Mouse (Mus musculus): Measurements from ENCODE around the gene Eml4.

Eml4 gene

DNA sequence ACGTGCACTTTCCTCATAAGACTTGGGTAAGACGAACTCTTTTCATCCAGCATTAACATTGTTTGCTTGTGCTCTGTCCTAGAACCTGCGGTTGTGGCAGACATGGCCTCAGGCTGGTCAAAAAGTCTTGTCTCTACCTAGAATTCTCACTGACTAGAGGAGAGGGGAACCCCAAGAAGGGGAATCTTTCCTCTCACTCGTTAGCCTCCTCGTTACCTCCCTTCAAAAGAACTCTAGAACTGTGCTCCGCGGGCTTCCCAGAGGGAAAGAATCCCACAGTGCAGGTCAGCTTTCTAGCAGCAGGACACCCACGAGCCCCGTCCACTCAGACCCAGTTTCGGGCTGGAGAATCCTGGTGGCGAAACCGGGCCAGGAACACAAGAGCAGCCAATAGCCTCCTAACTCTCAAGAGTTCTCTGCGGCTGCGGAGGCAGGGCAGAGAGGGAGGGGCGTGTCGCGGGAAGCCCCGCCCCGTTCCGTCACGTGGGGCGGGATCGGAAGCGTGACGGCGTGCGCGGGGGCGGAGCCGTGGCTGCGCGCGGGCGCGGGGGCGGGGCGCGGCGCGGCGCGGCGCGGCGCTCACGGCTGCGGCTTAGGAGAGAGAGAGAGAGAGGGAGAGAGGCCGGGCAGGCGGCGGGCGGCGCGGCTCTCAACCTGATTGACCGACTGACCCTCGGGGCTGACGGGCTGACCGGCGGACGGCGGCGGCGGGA, at the start of gene Eml4:
TSS of gene Eml4 (plus strand) at position 553 of the 713 bp plus-strand sequence.
- peak; percentile 89 to 93 for DNase-seq (ENCODE audit: low spot score in 2 of 2)

DNA sequence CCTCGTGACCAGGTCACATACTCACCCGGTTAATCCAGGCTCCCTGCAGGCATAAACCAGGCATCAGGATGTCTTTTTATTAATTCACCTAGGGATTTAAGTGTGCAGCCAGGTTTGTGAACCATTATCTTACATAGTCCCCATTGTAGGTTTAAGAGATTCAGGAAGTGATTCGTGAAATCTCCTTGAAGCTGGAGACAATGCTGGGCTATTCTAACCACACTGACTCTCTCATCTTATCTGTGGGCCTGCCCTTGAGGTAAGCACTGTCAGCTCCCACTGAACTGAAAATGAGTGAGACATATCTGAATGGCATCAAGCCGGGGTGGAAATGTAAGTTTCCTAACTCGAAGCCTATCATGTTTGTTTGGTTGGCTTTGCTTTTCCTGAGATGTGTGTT, 49.3 kb upstream of the Eml4 start:
- no peak for DNase-seq (ENCODE audit: low spot score in 2 of 2)

DNA sequence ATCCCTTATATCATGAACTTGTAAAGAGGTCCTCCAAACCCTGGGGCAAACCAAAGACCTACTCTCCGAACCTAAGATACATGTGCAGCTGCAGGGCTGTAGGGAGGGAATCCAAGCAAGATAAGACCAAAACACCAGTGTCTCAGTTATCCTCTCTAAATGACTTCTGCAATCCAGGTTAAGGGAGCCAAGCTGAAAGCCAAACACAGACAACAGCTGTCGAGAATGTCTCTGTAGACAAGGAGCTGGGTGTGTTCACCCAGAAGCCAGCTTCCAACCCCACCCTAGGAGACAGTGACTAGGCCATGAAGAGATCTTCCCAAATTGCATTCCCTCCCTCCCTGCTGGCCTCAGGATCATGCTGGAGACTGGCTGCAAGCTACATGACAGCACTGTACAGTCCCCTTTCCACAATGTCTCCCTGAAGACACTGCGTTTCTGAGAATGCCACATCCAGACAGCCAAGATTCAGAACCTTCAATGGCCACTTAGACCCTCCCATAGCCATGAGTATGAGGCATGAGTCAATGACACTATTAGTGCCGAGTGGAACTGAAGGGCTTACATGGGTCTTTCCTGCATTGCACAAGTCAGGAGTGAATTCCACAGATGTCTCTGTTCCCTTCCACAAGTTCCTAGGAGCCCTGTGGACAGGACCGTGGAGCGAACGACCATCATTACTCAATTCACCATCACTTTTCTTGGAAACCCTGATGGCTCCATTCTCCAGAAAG, 46.5 kb upstream of the Eml4 start:
- DNase-seq (ENCODE audit: low spot score in 2 of 2) = no peak

DNA sequence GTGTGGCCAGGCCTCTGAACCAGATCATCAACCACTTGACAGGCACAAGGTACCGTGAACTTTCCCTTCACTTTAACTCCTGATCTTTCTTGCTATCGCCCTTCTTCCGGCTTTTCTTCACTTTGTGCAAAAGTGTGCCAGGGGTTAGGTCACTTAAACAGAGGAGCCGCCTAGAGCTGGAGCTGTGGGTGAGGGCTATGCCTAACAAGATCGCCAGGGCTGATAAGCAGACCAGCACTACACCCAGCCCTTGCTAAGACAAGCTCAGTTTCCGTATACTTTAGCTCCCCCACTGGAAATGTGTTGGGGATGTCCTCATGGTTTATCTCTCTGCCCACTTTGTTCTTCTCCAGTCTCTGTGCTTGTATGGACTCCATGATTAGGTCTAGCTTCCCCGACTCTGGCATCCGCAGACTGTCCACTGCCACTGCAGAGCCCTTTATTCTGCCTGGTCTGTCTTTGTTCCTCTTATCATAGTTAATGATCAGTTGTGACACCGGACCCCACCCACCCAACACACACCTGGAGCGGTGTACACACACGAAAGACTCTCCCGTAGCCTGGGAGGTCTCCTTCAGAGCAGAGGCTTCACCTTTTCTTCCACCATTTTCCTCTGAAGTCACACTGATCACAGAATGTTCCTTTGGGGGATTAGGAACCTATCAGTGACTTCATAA, 43.6 kb upstream of the Eml4 start:
- no peak for DNase-seq (ENCODE audit: low spot score in 2 of 2)

DNA sequence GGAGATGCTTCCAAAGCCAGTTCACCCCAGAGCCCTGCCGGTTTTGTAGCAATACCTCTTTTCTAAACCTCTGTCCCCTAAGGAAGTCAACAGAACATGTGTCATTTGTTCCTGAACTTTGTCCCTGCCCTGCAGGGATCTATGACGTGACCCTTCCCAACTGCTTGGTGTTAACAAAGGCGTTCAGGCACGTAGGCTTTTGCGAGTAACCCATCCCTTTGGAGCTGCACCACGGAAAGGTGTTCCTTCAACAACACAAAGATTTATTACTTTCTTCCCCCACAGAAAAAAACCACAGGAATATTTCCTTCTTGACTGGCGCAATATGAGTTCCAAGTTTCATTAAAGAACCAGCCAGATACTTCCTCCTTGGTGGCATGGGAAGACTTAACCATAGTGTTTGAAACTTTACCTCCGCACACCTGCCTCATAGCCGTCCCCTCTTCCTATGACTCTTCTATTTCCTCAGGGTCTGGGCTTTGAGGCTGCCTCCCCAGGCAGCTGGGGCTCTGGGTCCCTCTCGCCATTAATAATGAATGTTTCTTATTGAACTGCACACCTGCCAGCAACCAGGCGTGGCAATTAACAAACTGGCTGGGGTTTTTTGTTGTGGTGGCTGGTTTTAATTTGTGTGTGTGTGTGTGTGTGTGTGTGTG, 43.0 kb upstream of the Eml4 start:
- DNase-seq (ENCODE audit: low spot score in 2 of 2) = no peak

DNA sequence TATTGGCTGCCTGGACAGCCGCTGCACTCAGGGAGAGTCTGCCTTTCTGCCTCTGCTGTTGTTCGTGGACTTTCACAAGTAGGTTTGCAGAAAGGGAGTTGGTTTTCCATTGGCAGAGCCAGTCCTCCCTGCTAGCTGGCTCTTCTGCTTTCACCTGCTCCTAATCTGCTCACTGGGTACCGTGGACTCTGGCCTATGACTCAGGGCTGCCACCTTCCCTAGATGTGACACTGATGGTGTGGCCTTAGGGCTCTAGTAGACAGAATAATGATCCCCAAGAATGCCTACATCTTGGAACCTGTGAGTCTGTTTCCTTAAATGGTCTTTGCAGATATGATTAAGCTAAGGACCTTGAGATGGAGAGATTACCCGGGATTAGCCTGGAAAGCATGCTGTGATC, 42.3 kb upstream of the Eml4 start:
- no peak for DNase-seq (ENCODE audit: low spot score in 2 of 2)

DNA sequence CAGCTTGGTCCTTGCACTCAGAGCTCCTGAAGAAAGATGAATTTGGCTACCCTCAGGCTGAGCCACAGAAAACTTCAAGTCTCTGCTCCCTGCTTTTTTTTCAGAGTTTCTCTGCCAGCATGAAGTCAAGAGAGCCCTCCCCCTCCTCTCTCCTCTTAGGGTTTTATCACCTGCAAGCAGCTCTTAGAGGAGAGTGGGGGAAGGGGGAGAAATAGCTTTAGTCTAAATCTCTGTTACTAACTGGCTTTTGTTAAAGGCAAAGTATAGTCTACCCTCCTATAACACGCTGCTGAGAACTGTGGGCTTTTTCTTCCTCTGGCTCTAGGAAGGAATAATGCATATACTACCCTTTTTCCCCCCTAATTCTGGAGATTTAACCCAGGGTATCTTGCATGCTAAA, 41.5 kb upstream of the Eml4 start:
- DNase-seq (ENCODE audit: low spot score in 2 of 2) = no peak

DNA sequence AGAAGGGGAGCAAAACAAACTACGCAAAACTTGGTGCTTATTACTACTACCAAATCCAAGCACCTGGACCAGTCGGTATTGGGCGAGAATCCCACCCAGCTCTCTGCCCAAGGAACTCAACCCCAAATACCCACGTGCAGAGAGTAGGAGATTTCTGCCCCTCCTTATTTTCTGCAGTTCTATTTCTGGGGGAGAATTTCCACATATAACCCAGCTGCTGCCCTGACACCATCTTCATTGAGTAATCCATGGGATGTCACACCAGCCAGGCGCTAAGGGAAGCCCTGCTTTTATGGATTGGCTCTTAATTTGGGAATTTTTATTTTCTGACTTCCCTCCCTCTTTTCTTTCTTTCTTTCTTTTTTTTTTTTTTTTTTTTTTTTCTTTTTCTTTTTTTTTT, 38.9 kb upstream of the Eml4 start:
- DNase-seq (ENCODE audit: low spot score in 2 of 2) = no peak

DNA sequence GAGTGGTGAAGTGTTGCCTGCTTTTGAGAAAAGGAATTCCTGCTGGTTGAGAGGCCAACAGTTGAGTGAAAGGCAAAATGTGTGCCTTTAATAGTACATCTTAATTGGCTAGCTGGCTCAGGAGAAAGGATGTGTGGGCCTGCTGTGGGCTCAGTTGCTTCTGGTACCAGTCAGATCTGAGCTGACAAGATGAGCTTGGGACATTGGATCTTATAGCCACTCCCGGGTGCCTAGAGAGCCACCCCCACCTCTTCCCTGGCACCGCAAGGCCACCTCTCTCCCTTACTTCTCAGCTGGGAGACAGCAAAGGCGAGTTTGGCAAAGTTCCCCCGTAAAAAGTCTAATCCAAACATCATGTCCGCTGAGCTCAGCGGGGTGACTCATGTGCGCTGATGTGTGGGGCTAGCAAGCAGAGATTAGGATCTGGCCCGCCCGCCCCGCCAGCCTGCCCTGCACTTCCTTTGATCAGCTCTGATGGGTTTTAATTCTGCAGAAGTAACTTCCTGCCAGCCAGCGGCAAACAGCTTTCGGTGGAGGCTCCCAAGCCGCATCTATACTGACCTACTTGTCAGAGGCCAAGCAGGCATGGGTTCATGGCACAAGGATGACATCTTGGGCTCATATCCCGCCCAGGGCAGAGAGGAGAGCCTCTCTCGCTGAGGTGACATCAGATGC, 38.4 kb upstream of the Eml4 start:
- DNase-seq (ENCODE audit: low spot score in 2 of 2) = peak in 1 of 2 experiments; percentile 20

DNA sequence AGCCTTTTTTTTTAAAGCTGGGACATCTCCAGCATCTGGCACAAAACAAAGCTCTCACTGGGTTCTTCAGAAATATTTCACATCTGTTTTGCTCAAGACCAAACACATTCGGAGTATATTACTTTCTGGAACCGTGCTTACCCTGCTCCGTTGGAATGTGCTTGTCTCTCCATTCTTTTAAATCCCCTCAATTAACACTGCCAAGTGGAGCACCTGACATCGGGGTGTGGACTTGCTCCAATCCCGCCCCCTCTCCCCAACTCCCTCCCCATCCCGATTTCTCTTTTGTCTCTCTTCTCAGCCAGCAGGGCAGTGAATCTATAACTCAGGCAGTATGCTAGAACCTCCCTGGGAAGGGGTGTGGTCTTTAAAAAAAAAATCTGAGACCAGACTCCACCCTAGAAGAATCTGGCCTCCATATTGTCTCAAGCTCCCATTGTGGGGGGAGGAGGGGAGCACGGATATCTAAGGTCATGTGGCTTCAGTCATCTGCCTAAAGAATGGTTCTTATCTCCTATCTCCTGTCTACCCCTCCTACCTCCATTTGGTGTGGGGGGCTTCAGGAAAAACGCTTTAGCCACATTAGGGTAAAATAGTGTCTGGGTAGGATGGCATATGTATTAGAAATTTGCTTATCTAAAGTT, 37.6 kb upstream of the Eml4 start:
- DNase-seq (ENCODE audit: low spot score in 2 of 2) = no peak

DNA sequence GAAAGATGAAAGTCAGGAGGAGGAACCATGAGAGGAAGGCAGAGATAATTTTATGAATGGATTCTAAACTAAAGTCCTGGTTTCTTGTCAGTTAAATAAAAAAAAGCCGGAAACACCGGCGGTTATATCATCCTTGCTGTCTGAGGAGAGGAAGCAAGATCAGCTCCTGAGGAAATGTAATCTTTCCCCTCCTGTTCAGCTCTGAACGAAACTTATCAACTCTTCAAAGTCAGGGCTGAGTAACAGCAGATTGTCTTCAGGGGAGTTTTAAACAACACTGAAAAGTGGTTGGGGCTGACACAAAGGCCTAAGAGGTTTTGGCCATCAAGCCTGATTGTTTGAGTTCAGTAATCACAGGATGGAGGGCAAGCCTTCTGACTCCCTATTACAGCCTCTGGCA, 35.3 kb upstream of the Eml4 start:
- no peak for DNase-seq (ENCODE audit: low spot score in 2 of 2)

DNA sequence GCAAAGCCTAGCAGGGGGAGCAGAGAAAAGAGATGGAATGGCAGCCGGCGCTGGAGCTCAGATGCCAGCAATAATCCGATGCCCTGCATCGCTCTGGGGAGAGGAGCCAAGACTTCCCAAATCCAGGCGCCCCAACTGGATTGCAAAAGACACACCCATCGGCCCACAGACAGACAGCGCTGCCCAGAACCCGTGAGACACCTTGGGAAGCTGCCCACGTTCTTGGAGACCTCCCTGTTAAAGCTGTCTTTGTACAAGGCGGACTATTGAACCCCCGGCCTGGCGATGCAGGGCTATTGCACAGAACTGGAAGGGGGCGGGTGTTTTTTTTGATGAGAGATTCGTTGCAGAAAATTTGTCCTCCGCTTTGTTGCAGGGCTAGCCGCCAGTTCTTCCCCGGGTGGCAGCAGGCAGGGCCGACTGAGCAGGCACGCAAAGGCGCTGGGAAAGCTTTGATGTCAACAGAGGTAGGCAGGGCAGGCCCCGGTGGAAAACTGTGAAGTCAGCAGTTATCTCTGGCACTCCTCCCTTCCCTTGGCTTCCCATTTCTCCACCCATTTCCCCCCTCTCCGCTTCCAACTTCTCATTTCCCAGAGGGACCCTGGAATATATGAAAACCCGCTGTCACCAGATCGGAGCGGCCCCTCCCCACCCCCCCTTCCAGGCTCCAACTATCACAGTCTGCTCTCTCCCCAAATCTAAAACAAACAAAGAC, 28.0 kb upstream of the Eml4 start:
- DNase-seq (ENCODE audit: low spot score in 2 of 2) = peak in 1 of 2 experiments; percentile 41

DNA sequence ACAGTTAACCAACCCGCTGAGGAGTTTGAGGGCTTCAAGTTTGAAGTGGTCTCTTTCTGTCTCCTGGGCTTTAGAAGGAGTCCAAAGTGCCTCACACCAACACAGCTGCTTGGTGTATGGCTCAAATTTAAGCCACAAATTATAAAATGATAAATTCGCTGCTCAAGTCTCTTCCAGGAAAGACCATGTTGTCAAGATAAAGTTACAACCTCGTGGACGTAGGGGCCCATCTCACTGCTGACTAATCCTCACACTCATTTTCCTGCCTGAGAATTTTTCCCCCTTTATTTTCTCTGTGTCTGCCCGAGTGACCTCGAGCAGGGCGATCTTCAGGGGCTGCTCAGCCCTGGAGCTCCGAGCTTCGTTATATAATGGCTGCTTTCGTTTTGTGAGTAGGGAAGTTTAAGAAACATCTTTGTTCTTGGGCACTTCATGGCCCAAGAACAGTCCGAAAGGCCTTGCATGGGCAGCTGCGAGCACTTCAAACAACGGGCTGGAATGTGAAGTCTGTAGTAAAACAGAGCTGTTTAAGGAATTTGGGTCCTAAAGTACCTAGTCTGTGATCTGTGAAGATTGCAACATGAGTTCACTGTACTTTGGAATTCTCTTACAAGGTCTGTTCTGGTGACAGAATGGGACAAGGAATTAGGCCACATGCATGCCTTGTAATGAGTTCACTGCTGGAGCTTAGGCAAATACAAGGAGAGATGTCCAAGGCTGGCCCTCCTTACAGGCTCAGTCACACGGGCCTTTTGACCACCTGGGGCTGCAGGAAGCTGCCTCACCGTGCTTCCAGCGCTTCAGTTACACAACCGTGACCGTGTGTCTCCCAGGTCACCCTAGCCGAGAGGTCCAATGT, 27.1 kb upstream of the Eml4 start:
- no peak for DNase-seq (ENCODE audit: low spot score in 2 of 2)

DNA sequence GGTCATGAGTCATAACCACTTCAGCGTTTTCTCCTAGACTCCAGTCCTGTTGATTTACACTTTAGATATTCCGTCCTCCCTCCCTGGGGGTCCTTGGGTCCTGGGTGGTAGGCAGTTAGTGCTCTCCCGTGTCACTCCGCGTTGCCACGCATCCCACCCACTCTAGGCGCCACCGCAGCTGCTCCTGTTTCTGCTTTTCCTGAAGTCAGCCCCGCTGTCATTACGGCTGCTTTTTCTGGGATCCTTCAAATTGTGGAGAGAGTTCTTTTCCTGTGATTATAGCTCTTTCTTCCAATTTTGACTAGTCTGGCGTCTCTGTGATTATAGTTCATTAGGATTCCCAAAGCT, 26.5 kb upstream of the Eml4 start:
- DNase-seq (ENCODE audit: low spot score in 2 of 2) = peak in 1 of 2 experiments; percentile 16

DNA sequence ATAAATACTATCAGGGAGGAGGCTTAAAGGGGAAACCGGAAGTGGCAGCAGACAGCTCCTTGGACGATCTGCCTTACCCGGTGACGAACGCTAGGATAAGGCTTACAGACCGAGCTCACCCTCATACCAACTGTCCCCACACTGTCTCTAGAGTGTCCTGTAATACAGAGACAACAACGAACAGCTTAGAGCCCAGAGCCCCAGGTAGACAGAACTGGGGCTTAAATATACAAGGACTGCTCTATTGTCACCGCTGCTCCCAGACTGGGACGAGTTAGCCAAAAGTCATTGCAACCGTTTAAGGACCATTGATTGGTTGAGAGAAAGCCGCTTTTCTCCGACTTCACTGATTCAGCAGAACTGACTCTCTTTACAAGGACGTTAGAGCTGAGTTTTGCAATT, 15.5 kb upstream of the Eml4 start:
- DNase-seq (ENCODE audit: low spot score in 2 of 2) = no peak

DNA sequence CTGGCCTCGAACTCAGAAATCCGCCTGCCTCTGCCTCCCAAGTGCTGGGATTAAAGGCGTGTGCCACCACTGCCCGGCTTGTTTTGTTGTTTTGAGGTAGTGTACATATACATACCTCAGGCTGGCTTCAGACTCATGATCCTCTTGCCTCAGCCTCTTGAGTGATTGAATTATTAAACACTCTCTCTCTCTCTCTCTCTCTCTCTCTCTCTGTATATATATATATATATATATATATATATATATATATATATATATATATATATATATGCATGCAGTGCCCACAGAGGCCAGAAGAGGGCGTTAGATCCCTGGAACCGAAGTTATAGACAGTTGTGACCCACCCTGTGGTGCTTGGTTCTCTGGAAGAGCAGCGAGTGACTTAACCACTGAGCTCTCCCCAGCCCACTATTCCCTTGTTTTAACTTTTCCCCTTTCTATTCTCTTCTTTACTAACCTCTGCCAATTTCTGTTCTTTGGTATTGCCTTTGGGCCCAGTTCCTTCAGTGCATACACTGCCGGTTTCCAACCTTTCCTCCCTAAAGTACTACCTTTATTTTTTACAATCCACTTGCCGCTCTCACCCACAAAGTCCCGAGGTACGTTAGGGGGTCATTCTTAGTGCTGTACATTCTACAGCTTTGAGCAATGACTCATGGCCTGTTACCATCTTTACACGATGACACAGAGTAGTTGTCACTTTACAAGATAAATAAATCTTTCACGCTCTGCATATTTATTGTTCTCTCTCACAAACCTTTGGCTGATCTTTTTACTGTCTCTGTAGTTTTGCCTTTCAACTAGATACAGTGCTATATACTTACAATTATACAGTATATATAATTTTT, 13.5 kb upstream of the Eml4 start:
- DNase-seq (ENCODE audit: low spot score in 2 of 2) = no peak

DNA sequence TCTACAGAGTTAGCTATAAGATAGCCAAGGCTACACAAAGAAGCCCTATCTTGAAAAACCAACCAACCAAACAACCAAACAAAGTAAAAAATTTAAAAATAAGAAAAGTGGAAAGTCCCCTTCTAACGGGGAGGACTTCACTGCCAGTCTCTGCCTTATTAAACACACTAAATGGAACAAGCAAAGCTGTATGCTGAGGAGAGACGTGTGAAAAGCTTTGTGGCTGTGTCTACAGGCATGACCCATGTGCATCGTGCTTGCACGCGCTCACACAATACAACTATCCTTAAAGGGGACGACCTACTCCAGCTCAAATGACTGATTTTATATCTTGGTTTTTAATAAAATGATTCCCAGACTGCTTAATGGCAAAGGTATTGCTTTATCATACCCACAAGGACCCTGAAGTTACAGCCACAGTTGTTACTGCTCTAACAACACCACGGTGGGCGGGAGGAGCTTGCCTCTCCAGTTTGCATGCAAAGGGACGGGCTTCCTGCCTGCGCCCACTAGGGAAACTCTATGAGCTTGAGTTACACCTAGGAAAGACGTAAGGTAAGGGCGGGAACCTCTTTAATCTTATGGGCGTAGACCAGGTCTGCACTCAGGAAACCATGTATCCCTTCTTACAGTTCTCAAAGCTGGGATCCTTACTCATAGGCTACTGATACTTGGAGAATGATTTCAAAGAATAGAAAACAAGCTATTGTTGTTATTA, 11.2 kb upstream of the Eml4 start:
- DNase-seq (ENCODE audit: low spot score in 2 of 2) = no peak

DNA sequence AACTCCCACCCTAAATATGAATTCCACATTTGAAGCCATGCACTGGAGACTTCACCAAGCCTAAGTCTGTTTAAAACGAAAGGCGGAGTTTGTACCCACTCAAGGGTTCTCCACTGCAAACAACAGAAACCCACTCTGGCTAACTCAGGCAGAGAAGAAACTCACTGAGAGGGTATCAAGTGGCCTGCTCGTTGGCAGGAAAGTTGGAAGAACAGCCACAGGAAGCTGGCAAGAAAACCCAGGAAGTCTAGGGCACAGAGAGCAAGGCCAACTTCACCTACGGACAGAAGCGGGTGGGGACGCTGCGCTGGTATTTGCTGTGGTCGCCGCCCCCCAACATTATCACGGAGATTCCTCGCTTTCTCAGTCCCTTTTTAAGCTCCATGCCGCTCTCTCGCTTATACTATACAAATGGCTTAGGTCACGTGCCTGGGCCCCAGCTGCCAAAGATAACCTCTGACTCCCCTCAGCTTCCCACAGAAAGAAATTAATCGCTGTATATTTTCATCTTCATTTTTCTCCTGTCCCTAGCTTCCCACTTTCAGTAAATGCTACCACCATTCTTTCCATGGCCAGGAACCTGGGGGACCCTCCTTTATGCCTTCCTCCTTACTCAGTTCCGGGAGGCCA, 9.7 kb upstream of the Eml4 start:
- no peak for DNase-seq (ENCODE audit: low spot score in 2 of 2)
